Mouse (Mus musculus) lung, embryonic 15.5 days (tissue): ENCODE data around the gene Ddb2. TPM values are rescaled to one million over a fixed set of nuclear protein-coding genes. Genes with fewer than 3 reads are reported as not detected.
A peak's percentile ranks its signal among the peaks of the same experiment; 100 is the strongest.

Source experiments
- ATAC-seq: fragments of 200-750 bp; cut with Nextera tagmentation; 2 replicates; pipeline ENCODE4 v1.8.0; 2017; ENCODE audit warnings: moderate number of reproducible peaks, borderline replicate concordance; ENCODE audit not compliant: low FRiP score, low TSS enrichment; ENCODE audit errors: extremely low read depth
- H3K27ac ChIP-seq: fragments of 300-500 bp; sonication (generic); 2 replicates; pipeline ENCODE4 v1.5.1; 2015; ENCODE audit warnings: moderate library complexity, mild to moderate bottlenecking, inconsistent platforms
- H3K27me3 ChIP-seq: fragments of 300-500 bp; sonication (generic); 2 replicates; pipeline ENCODE4 v1.6.1; 2015; ENCODE audit warnings: inconsistent platforms
- H3K36me3 ChIP-seq: fragments of 300-500 bp; sonication (generic); 2 replicates; pipeline ENCODE4 v1.6.1; 2015; ENCODE audit warnings: inconsistent platforms
- H3K4me1 ChIP-seq: fragments of 300-500 bp; sonication (generic); 2 replicates; pipeline ENCODE4 v1.6.1; 2015; ENCODE audit warnings: inconsistent platforms
- H3K4me2 ChIP-seq: fragments of 300-500 bp; sonication (generic); 2 replicates; pipeline ENCODE4 v1.6.1; 2015; ENCODE audit warnings: inconsistent platforms, mild to moderate bottlenecking, moderate library complexity
- H3K4me3 ChIP-seq: fragments of 300-500 bp; sonication (generic); 2 replicates; pipeline ENCODE4 v1.5.1; 2015; ENCODE audit warnings: mild to moderate bottlenecking, inconsistent platforms
- H3K9ac ChIP-seq: fragments of 300-500 bp; sonication (generic); 2 replicates; pipeline ENCODE4 v1.6.1; 2015; ENCODE audit warnings: inconsistent platforms
- H3K9me3 ChIP-seq: fragments of 300-500 bp; sonication (generic); 2 replicates; pipeline ENCODE4 v1.6.1; 2016; ENCODE audit warnings: inconsistent platforms
- WGBS: fragments of 180-500 bp; shearing (Covaris S2); methylation state at CpG from one replicate; pipeline ENCODE4 v1.1.7; 2015; 5-methylcytosine and 5-hydroxymethylcytosine counted together
- polyA plus RNA-seq: library from polyadenylated mRNA; unstranded; fragments of >200 nt; fragmentation: Nextera tagmentation; extraction: Ambion mirVana; gene quantifications from 2 replicates; pipeline ENCODE4 v1.2.1, GENCODE M21; 2015

Gene Ddb2
- polyA plus RNA-seq, 1 experiment from 2014 or later, result 19.7 TPM

DNA sequence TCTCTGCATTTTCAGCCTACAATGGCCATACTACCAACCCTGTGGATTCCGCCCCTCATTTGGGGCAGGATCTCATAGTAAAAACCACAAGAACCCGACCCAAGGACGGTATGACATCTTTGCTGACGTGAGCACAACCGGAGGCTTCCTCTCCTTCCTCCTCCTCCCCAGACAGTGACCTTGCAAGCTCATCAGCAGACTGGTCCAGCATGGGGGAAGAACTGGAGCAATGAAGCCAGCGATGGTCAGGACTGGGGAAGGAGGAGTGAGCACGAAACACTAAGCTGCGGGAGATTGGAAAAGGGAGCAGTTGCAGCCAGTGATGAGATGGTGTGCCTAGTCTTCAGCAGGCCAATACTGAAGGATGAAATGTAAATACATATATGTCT is 54.8 kb downstream of the Ddb2 start:
- H3K9ac ChIP-seq, result peak overlapping the region; percentile 60; the same call in 1 of the 2 replicates

DNA sequence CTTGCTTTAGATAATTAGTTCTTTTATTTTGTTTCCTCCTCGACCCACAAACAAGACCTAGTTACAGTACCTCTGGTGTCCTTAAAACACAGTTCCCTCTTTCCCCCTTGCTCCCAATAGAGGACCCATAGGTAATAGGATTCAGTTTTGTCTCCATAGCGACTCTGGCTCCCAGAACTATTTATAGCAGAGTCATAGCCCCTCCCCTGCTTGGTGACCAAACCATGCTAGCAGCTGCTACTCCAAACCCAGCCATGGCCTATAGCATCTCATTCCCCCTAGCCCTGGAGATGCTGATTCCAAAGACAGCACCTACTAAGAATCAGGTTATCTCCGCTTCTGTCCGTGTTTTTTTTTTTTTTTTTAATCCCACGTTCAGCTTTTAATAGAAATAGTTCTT is 56.1 kb downstream of the Ddb2 start:
- Histone ChIP-seq H3K27me3 (no peaks in the 10 kb centered on the region), H3K4me2 (no peak overlapping the region), H3K9me3 (no peaks in the 10 kb centered on the region), H3K36me3 (0 out of 2 replicates have a peak, but pooled peaks cover 7% of the 10 kb centered on the region), H3K4me3 (no peak overlapping the region), H3K9ac (no peak overlapping the region), H3K4me1 (peaks cover 14% of the 10 kb centered on the region), H3K27ac (no peak overlapping the region)
- 69% methylated on average over 5 of the region's 5 CpGs for WGBS
- ATAC-seq, result no peak

More for the DNA sequence above, 54.8 kb downstream of the Ddb2 start:
- H3K4me2 ChIP-seq, result peak overlapping the region; percentile 84
- no peak overlapping the region for H3K27ac ChIP-seq
- no peaks in the 10 kb centered on the region for H3K27me3 ChIP-seq
- peaks cover 14% of the 10 kb centered on the region for H3K4me1 ChIP-seq
- no peaks in the 10 kb centered on the region for H3K36me3 ChIP-seq
- ATAC-seq, result no peak
- no peaks in the 10 kb centered on the region for H3K9me3 ChIP-seq
- H3K4me3 ChIP-seq, result peak overlapping the region; percentile 80
- 9% methylated on average over 8 of the region's 8 CpGs for WGBS

DNA sequence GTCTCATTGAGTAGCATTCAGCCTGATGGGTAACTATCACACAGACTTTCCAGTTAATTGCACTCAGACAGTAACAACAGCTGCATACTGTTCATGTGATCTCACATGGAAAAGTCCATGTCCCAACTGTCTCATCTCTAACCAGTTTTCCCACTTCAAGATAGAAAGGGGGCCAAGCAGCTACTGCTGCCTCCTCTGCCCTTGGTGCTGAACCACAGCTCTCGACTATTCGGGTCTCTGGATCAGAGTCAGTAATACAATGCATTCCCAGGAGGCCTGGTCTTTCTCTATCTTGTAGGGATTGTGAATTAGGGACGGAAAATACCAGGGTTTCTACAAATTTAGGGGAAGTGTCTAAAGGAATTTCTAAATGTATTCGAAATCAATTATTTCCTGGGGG is 57.0 kb downstream of the Ddb2 start:
- peaks cover 10% of the 10 kb centered on the region; the same call in 1 of the 2 replicates for H3K36me3 ChIP-seq
- H3K4me3 ChIP-seq, result no peak overlapping the region
- no peak for ATAC-seq
- H3K9ac ChIP-seq, result no peak overlapping the region
- H3K9me3 ChIP-seq, result no peaks in the 10 kb centered on the region
- 34% methylated on average over 4 of the region's 4 CpGs for WGBS
- no peaks in the 10 kb centered on the region for H3K27me3 ChIP-seq
- no peak overlapping the region for H3K4me2 ChIP-seq
- H3K27ac ChIP-seq, result no peak overlapping the region
- peaks cover 14% of the 10 kb centered on the region for H3K4me1 ChIP-seq

DNA sequence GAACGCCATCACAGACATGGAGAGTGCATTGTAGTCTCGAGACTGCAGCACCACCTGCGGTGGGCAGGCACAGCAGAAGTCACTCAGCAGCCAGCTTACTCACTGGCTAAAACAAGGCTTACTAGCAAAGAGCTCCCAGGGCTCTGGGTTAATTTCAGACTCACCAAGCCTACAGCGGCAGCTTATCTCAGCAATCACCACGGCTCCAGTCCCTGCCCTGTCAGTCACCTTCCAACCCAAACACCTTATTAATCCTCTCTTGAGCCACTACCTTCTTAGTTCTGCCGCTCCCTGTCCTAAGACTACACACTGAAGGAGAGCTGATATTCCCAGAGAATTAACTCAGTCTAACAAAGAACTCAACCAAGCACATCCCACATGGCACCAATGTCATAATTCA is 60.5 kb downstream of the Ddb2 start:
- ATAC-seq, result no peak
- H3K4me2 ChIP-seq, result no peak overlapping the region
- no peak overlapping the region for H3K27ac ChIP-seq
- WGBS, result 65% methylated on average over 6 of the region's 6 CpGs
- no peaks in the 10 kb centered on the region for H3K27me3 ChIP-seq
- no peak overlapping the region for H3K4me3 ChIP-seq
- no peaks in the 10 kb centered on the region for H3K9me3 ChIP-seq
- no peak overlapping the region for H3K9ac ChIP-seq
- H3K36me3 ChIP-seq, result peaks cover 20% of the 10 kb centered on the region
- no peaks in the 10 kb centered on the region for H3K4me1 ChIP-seq

DNA sequence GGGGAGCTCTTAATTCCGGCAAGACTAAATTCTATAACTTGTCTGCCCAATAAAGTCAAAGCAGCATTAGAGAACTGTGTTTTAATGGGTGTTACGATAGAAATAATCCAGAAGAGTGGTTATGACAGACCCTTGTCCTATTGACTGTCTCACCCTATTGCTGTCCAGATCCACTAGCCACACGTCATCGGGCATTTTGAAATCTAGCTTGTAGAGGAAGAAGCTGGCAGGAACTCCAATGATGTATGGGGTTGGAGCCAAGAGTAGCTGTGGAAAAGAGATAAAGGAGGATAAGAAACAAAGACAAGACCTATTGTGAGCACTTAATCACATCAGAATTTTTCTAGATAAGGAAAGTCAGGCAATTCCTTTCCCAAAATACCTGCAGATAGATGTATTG is 61.3 kb downstream of the Ddb2 start:
- no peak overlapping the region for H3K4me3 ChIP-seq
- no peak for ATAC-seq
- H3K36me3 ChIP-seq, result peaks cover 20% of the 10 kb centered on the region

DNA sequence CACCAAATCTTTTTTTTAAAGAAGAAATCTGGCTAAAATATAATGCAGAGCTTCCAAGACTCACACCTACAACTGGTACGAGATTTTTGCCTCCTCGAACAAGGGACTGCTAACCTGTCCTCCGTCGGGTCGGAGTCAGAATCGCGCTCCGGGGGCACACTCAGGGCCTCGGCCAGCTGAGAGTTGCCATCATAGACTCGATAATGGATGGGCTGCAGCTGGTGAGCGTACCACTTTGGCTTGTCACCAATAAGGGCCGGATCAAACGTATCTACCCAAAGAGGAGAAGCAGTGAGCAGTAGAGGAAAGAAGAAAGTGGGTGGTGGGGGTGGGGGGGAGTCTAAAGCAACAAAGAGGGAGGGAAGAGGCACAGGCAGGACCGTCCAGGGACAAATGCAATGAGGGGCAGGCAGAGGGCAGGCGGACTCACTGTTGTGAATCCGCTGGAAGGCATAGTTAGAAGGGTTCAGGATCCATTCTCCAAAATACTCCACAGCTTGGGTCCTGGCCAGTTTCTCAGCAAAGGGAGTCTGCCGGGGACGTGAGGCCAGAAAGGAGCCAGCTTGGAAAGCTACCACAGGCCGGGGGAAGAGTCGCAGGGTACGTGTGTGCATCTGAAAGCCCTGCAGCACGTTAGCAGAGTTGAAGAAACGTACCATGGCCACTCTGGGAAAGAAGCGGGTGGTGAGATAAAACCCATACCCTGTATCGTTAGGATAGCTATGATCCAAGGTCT is 67.0 kb downstream of the Ddb2 start:
- no peak overlapping the region for H3K9ac ChIP-seq
- no peaks in the 10 kb centered on the region for H3K9me3 ChIP-seq
- peak overlapping the region; percentile 16; the same call in 1 of the 2 replicates for H3K4me2 ChIP-seq
- H3K4me3 ChIP-seq, result no peak overlapping the region
- H3K27ac ChIP-seq, result peak overlapping the region; percentile 35
- ATAC-seq, result peak; percentile 68; the same call in 1 of the 2 replicates
- H3K36me3 ChIP-seq, result peaks cover 24% of the 10 kb centered on the region
- H3K4me1 ChIP-seq, result no peaks in the 10 kb centered on the region
- WGBS, result 53% methylated on average over 25 of the region's 25 CpGs
- no peaks in the 10 kb centered on the region for H3K27me3 ChIP-seq

More for the DNA sequence above, 61.3 kb downstream of the Ddb2 start:
- no peak overlapping the region for H3K4me2 ChIP-seq
- no peak overlapping the region for H3K27ac ChIP-seq
- WGBS, result 73% methylated on average over 4 of the region's 4 CpGs
- no peaks in the 10 kb centered on the region for H3K4me1 ChIP-seq
- H3K9ac ChIP-seq, result no peak overlapping the region
- H3K27me3 ChIP-seq, result no peaks in the 10 kb centered on the region
- H3K9me3 ChIP-seq, result no peaks in the 10 kb centered on the region

DNA sequence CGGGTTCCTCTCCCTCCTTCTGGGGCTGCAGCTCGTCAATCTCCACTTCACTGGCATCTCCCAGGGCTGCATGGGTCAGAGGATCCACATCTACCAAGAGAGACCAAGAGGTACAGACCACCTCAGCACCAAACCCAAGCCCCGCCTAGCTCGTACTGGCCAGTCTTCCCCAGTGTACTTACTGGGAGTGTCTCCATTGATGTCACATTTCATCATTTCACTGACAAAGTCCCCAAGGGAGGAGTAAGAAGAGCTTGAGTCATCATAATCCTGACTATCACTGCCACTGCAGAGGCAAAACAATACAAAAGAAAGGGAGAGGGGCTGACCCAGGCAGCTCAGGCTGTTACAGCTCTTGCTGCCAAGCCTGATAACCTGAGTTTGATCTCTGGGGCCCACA is 69.2 kb downstream of the Ddb2 start:
- ATAC-seq, result no peak
- peaks cover 22% of the 10 kb centered on the region for H3K36me3 ChIP-seq
- no peak overlapping the region for H3K4me2 ChIP-seq
- WGBS, result 63% methylated on average over 4 of the region's 4 CpGs
- no peak overlapping the region for H3K4me3 ChIP-seq
- H3K27ac ChIP-seq, result no peak overlapping the region
- H3K4me1 ChIP-seq, result no peaks in the 10 kb centered on the region
- H3K27me3 ChIP-seq, result no peaks in the 10 kb centered on the region
- H3K9me3 ChIP-seq, result no peaks in the 10 kb centered on the region
- H3K9ac ChIP-seq, result no peak overlapping the region

DNA sequence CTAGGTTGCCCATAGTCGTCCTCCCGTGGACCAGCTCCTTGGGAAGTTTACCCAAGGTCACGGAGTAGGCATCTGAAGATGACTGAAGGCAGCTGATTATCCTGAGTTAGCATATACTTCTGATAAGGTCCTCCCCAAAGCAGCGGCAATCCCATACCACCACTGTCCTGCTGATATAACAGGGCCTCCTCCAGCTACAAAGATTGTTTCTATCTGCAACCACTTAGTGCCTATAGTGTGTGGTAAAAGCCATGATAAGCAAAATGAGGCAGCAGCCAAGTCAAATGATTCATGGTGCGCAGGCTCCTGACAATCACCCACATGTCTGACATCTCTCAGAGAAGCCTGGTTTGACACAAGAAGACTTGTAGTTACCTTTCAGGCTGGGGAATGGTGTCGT is 71.8 kb downstream of the Ddb2 start:
- no peaks in the 10 kb centered on the region for H3K27me3 ChIP-seq
- H3K9me3 ChIP-seq, result no peaks in the 10 kb centered on the region
- peaks cover 19% of the 10 kb centered on the region; the same call in 1 of the 2 replicates for H3K36me3 ChIP-seq
- 75% methylated on average over 6 of the region's 6 CpGs for WGBS
- H3K4me1 ChIP-seq, result 0 out of 2 replicates have a peak, but pooled peaks cover 8% of the 10 kb centered on the region
- no peak for ATAC-seq
- H3K4me2 ChIP-seq, result no peak overlapping the region
- no peak overlapping the region for H3K27ac ChIP-seq
- no peak overlapping the region for H3K4me3 ChIP-seq
- no peak overlapping the region for H3K9ac ChIP-seq

DNA sequence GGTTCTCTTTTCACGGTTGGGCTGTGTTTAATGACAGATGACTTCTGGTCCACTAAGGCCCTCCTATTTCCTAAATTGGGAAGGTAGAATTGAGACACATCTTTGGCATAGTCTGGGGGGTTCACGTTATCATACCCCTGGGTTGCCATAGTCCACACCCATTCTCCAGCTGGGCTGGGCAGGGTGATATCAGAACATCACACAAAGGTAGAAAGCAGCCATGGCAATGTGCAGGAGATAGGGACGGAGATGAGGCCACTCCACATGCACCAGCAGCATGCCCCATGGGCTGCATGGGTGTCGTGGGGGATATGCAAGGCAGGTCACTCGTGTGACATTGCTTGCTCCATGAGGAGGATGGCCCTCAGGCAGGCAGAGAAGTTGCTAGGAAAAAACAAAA is 73.2 kb downstream of the Ddb2 start:
- Histone ChIP-seq H3K9me3 (no peaks in the 10 kb centered on the region), H3K4me2 (no peak overlapping the region), H3K4me1 (0 out of 2 replicates have a peak, but pooled peaks cover 8% of the 10 kb centered on the region), H3K27ac (no peak overlapping the region), H3K27me3 (no peaks in the 10 kb centered on the region), H3K9ac (no peak overlapping the region), H3K36me3 (peaks cover 22% of the 10 kb centered on the region; the same call in 1 of the 2 replicates), H3K4me3 (no peak overlapping the region)
- 81% methylated on average over 5 of the region's 5 CpGs for WGBS
- no peak for ATAC-seq

DNA sequence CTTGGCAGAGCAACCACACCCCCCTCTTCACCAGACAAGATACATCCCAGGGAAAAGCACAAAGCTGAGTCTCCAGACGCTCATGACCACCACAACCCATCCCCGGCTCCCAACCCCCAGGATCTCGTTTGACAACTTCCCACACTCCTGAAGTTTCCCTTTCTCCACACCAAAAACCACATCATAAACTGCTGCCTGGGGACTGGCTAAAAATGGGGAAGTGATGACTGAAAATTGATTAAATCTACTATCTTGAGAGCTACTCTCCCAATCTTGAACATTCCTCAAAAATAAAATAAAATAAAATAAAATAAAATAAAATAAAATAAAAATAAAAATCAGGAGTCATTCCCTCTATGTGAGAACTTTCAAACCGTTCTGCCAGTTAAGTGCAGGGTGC is 73.8 kb downstream of the Ddb2 start:
- Histone ChIP-seq H3K9ac (no peak overlapping the region), H3K36me3 (peaks cover 25% of the 10 kb centered on the region; the same call in 1 of the 2 replicates), H3K27me3 (no peaks in the 10 kb centered on the region), H3K4me3 (no peak overlapping the region), H3K27ac (no peak overlapping the region), H3K4me1 (0 out of 2 replicates have a peak, but pooled peaks cover 8% of the 10 kb centered on the region), H3K9me3 (no peaks in the 10 kb centered on the region), H3K4me2 (no peak overlapping the region)
- ATAC-seq, result no peak
- WGBS, result 69% methylated on average over 4 of the region's 4 CpGs
